Mouse (Mus musculus) right cerebral cortex, postnatal 36 days (tissue): ENCODE results near the gene Ngdn.
"Not testable (repeated sequence)": the region's sequence is repeated elsewhere in the genome, so short reads cannot be mapped to it uniquely, and the experiment has no call there.

ENCODE experiments used
- DNase-seq, 2 experiments: peaks; one replicate each; pipeline ENCODE4 v3.0.0; 2022; ENCODE audit warnings: low spot score in 2 of 2, mixed read lengths in 1 of 2

Ngdn gene

GRCm38 (mm10) chr14:54999868-55000267 lies 15.4 kb upstream of the Ngdn start:
- not testable (repeated sequence) for DNase-seq

DNA sequence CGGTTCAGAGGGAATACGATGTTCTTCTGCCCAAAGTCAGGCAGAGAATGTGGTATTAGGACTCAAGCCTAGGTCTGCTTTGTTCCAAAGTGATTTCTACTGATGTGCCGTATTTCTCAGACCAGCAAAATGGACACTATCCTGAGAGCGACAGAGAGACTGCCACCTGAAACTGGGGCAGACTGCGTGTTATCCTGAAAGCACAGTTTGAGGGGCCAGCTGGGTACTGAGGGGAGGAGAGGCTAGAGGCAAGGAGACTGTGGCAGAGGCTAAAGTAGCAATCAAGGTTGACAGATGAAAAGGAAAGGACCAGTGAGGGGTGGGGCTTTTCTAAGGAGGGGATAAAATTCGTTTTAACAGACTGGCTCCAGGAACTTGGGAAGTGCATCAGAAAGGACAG lies 14.4 kb upstream of the Ngdn start:
- no peak for DNase-seq

DNA sequence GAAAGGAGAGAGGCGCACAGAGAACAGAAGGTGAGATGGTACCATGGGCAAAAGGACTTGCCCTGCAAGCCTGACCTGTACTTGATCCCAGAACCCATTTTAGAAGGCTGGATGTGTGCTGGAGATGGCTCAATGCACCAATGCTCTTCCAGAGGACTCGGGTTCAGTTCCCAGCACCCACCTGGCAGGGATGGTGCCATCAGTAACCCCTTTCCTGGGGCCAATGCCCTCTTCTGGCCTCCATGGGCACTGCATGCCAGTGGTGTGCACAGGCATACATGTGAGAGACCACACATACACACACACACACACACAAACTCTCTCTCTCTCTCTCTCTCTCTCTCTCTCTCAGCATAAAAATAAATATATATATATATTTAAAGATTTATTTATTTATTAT lies 13.8 kb upstream of the Ngdn start:
- DNase-seq: no peak

GRCm38 (mm10) chr14:55001938-55002686 lies 13.1 kb upstream of the Ngdn start:
- DNase-seq: no peak

DNA sequence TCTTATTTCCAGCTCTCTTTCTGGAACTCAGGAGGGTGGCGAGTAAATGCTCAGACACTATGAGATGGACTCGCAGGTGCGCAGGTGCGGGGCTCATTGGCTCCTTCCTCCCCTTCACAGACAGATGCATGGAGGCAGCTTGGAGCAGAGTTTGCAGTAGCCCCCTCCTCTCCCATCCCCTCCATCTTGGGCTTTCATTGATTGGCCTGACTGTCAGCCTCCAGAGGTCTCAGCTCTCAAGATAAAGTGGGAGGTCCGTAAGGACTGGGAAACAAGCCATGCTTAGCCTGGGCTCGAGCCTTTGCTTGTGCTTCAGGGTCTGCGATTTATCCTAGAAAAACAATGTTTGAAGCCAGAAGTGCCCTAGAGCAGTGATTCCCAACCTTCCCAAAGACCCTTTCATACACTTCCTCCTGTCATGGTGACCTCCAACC lies 12.6 kb upstream of the Ngdn start:
- DNase-seq: no peak

DNA sequence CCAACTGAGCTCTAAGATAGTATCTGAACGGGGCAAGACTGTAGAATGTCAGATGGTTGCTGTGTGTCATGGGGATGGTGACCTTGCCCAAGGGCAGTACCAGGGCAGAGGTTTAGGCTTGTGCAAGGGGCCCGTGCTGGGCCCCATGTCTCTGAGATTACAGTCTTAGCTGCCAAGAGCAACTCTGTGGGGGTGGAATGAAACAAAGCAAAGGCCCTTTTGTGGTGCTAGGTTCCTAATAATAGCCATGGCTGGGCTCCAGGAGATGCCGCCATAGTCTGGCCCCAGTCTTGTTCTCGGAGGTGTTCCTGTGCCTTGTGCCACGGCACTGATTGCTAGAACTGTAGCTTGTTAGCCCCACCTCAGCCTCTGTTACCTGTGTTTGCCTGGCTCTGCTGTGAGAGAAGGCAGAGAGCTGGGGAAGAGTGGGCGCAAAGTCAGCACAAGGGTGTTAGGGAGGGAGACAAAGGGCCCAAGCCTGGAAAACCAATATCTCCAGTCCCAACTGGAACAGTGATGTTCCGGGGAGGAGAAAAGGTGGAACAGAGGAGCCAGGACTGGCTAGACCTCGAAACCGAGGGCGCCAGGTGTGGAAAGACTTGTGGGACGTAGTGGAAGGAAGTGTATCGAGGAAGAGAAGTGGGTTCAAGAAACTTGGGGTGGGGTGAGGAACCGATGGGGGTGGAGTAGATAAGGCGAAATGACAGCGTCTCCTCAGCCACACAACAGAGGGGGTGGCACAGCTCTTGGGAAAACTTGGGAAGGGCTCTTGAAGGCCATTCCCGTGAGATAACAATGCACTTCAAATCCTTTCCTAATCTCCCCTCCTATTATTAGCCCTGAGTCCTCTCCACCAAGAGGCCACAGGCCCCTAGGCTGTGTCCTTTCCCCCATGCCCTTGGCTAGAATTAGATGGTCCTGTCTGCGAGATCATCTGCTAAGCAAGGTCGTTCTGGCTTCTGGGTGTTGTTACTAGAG lies 11.1 kb upstream of the Ngdn start:
- DNase-seq: no peak

GRCm38 (mm10) chr14:55005506-55005905 lies 9.7 kb upstream of the Ngdn start:
- DNase-seq: no peak

GRCm38 (mm10) chr14:55005967-55006366 lies 9.3 kb upstream of the Ngdn start:
- DNase-seq: no peak

- no peak for DNase-seq
Observed at GRCm38 (mm10) chr14:55006541-55006940, 8.7 kb upstream of the Ngdn start.

GRCm38 (mm10) chr14:55007120-55007908 lies 7.9 kb upstream of the Ngdn start:
- no peak for DNase-seq

- no peak for DNase-seq
Observed at GRCm38 (mm10) chr14:55008417-55008816, 6.8 kb upstream of the Ngdn start.

- DNase-seq: no peak
Observed at GRCm38 (mm10) chr14:55011116-55011515, 4.1 kb upstream of the Ngdn start.

GRCm38 (mm10) chr14:55014591-55014990 lies 663 bp upstream of the Ngdn start:
- DNase-seq: peak; percentile 51 to 57

GRCm38 (mm10) chr14:55015767-55016111 lies 485 bp downstream of the Ngdn start:
- DNase-seq: no peak

- DNase-seq: no peak
Observed at GRCm38 (mm10) chr14:55016876-55017275, 1.6 kb downstream of the Ngdn start.

DNA sequence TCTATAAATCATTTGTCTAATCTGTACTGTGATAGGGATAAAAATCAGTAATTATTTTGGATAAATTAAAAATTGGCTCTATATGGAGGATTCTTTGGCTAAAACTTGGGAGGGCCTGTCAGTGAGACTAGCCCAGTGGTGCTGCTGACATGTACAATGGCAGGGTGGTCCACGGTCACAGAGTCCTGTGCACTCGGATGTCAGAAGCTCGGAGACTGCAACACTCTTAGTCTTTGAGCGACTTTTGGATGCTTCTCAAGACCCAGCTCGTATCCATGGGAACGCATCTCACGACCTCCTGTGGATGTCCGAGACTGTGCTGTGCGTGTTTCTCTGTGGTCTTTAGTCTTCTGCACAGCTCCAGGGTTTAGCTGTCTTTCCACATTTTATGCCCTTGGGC lies 5.1 kb downstream of the Ngdn start:
- DNase-seq: no peak

DNA sequence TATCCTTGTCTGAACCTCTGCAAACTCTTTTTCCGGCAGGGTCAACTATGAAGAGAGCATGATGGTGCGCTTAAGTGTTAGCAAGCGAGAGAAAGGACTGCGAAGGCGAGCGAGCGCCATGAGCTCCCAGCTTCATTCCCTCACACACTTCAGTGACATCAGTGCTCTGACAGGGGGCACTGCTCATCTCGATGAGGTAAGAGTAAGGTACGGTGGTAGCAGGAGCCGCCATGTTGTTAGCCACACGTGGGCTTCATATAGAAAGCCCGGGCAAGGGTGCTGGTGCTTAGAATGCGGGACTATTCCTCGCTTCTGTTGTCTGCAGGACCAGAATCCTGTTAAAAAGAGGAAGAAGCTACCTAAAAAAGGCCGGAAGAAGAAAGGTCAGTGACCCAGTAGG lies 7.8 kb downstream of the Ngdn start:
- DNase-seq: no peak

DNA sequence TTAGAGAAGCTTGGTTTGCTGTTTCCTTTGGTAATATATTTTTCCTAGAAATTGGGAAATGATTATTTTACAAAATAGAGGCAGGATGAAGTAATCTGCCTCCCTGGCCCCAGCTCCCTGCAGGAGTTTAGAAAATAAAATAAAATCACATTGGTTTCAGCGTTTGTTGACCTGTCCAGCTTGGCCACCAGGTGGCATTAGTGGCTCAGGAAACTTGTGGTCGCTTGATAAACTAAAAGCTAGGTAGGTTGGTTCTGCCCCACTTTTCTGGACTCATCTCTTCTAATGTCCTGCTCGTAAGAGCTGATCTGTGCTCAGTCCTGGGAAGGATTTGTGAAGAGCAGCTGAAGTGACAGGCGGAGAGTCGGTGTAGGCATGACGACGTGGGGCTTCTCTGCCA lies 9.0 kb downstream of the Ngdn start:
- peak in 1 of 2 experiments; percentile 47 for DNase-seq

GRCm38 (mm10) chr14:55025527-55025926 lies 10.3 kb downstream of the Ngdn start:
- DNase-seq: no peak

- no peak for DNase-seq
Observed at GRCm38 (mm10) chr14:55027251-55027650, 12.0 kb downstream of the Ngdn start.

DNA sequence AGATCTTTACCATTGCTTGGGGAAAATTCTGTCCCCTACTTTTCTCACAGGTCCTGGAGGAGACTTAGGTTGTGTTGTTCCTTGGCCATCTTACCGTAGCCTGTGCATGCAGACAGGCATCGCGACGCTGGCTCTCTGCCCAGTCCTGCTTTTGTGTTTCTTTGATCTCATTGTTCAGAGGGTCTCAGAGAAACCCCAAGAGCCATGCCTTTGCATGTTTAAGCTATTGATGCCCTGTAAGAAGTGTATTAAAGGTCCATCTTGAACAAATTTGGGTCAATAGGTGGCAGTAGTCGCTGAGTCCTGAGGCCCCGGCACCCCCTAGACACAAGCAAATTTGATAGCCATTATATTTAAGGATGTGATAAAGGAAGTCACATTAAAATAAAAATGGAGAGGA lies 12.4 kb downstream of the Ngdn start:
- no peak for DNase-seq

DNA sequence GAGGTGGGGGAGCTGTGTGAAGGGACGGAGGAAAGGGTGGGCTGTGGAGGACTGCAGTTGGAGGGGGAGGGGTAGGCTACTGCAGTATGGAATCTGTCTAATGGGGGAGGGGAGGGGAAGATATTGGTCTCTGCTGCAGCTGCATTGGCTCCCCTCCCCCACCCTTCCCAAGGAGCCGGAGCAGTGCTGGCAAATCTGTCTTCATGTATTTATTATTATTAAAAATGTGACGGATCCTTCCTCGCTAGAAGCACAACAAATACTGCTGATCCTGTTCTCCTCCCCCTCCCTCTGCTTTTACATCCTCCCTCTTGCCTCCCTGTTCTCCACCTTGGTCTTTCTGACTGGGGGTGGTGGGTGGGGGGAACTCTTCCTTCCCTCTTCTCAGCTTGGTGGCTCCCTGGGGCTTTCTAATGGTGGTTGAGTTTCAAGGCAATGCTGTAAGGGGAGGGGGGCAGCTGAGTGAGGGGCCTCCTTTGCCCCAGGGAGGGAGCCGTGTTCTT lies 13.1 kb downstream of the Ngdn start:
- no peak for DNase-seq
